Mouse (Mus musculus) embryonic stem cell, embryonic (primary cell): ENCODE data around the gene Snrnp48.

Source experiments
- CTCF ChIA-PET, 4 experiments: fragments of 300-600 bp in 2 of 4; fragments of 350-600 bp in 2 of 4; sonication (Branson Sonifier 250); formaldehyde crosslinking; loops; one replicate each; lab custom pipeline; 2022; ENCODE audit warnings: inconsistent platforms in 2 of 4; lab: Charles Lee
- POLR2A ChIA-PET, 4 experiments: fragments of 300-600 bp in 2 of 4; fragments of 350-600 bp in 2 of 4; sonication (Branson Sonifier 250); formaldehyde crosslinking; loops; one replicate each; lab custom pipeline; 2022; ENCODE audit warnings: antibody characterized with exemption in 4 of 4, inconsistent platforms in 1 of 4; lab: Charles Lee

Gene Snrnp48

GRCm38 (mm10) chr13:38232856-38233625 is 28.3 kb downstream of the Snrnp48 start:
- ChIA-PET POLR2A (interaction anchor here in 1 of 4 experiments (1.5 kb wide), 1 partner anchor 28 kb away, joined by 5 read pairs; the partner anchor contains the start of gene Snrnp48), CTCF (no interaction called here)

DNA sequence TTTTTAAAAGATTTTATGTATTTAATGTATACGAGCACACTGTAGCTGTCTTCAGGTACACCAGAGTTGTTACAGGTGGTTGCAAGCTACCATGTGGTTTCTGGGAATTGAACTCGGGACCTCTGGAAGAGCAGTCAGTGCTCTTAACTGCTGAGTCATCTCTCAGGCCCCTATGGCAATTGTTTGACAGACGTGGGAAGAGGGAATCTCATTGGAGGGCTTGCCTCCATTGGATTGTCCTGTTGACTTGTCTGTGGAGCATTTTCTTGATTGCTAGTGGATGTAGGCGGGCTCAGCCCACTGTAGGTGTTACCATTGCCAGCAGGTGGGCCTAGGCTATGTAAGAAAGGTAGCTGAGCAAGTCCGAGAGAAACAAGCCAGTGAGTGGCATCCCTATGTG is 29.9 kb downstream of the Snrnp48 start:
- CTCF ChIA-PET: interaction anchor here in 3 of 4 experiments (0.6 to 1.6 kb wide), 16 partner anchors 9 to 801 kb away, joined by 3 to 6 read pairs (median 4); partner anchors contain the start of gene Snrnp48 (in 1 of the 3)
- POLR2A ChIA-PET: interaction anchor here in 2 of 4 experiments (0.7 to 1.9 kb wide), 3 partner anchors 9 to 197 kb away, joined by 3 to 6 read pairs (median 3); partner anchors contain the start of gene Cage1 (in 1 of the 2)

DNA sequence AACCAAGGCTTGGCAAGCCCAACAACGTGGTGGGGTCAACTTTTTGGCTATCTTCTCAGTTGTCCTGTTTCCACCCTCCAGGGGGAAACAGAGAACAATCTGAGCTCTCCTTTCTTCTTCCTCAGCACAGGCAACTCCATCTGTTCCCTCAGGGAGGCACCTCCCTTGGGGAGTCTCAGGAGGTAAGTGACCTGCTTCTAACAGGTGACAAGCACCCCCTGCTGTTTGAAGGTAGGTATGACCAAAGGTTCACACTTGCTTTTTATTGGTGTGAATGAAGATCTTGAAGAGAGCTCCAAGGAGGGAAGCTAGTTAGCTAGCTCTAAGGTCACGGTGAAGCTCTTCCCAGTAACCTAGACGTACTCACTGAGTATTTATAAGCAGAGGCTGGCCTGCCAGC is 30.6 kb downstream of the Snrnp48 start:
- POLR2A ChIA-PET: interaction anchor here in 3 of 4 experiments (0.5 to 1.9 kb wide), 9 partner anchors 10 to 733 kb away, joined by 3 to 6 read pairs (median 3); partner anchors contain the start of genes Snrnp48 (in 2 of the 3) and Cage1 (in 1 of the 3)
- CTCF ChIA-PET: interaction anchor here (0.5 to 1.6 kb wide), 29 partner anchors 10 to 801 kb away, joined by 3 to 6 read pairs (median 3); partner anchors contain the start of gene Snrnp48 (in 1 of the 4)

- POLR2A ChIA-PET: no interaction called here
- CTCF ChIA-PET: interaction anchor here in 1 of 4 experiments (0.7 kb wide), 1 partner anchor 335 kb away, joined by 7 read pairs; no protein-coding TSS in a partner anchor
Observed at GRCm38 (mm10) chr13:38248151-38248550, 43.4 kb downstream of the Snrnp48 start.

GRCm38 (mm10) chr13:38251226-38251625 is 46.5 kb downstream of the Snrnp48 start:
- CTCF ChIA-PET: interaction anchor here in 2 of 4 experiments (0.7 to 1.3 kb wide), 2 partner anchors 16 to 95 kb away, joined by 3 read pairs; no protein-coding TSS in a partner anchor
- POLR2A ChIA-PET: interaction anchor here in 2 of 4 experiments (0.7 kb wide), 2 partner anchors 117 to 369 kb away, joined by 3 to 4 read pairs; no protein-coding TSS in a partner anchor

DNA sequence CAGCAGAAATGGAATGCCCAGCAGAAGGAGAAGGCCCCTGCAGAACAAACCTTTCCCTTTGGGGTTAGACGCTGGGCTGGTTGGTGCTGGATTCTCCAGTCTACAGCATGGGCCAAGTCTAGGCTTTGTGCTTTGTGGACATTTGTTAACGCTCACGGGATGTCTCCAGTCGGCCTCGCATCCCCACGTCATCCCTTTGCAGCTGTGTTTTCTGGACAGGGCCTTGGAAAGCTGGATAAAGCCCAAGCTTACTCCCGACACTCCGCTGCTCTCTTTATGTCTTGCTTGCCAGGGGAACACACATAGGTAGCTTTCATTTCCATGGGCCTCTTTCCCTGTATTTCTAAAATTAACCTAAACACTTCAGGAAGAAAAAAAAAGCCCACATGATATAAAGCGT is 49.0 kb downstream of the Snrnp48 start:
- ChIA-PET POLR2A (no interaction called here), CTCF (interaction anchor here in 2 of 4 experiments (0.5 to 1.6 kb wide), 2 partner anchors 18 to 100 kb away, joined by 3 to 15 read pairs; no protein-coding TSS in a partner anchor)

DNA sequence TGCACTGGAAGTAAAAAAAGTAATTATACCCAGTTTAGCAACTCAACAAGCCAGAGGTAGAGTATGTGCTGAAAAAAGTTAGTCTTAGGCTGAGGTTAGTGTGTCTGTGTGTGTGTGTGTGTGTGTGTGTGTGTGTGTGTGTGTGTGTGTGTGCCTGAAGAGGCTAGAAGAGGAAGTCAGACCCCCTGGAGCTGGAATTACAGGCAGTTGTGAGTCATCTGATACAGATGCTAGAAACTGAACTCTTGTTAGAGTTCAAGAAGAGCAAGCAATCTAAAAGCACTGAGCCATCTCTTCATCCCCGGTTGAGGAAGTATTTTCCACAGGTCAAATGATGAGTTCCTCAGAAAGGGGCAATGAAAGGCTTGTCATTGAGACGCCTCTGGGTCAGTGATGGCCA is 54.2 kb downstream of the Snrnp48 start:
- ChIA-PET POLR2A (no interaction called here), CTCF (no interaction called here)

- ChIA-PET CTCF (no interaction called here), POLR2A (interaction anchor here in 1 of 4 experiments (1.1 kb wide), 1 partner anchor 37 kb away, joined by 4 read pairs; no protein-coding TSS in a partner anchor)
Observed at GRCm38 (mm10) chr13:38269055-38269692, 64.4 kb downstream of the Snrnp48 start.

GRCm38 (mm10) chr13:38272624-38273023 is 67.9 kb downstream of the Snrnp48 start:
- CTCF ChIA-PET: no interaction called here
- POLR2A ChIA-PET: no interaction called here
